Mouse (Mus musculus): ENCODE data around the gene Gm44965. TPM values are rescaled to one million over a fixed set of nuclear protein-coding genes. Genes with fewer than 3 reads are reported as not detected.

Gene Gm44965
- polyA plus RNA-seq, 1 experiment from 2014 or later: not detected

Other genes starting within 250 kb of the Gm44965 start
- gene Krba1, start 198.4 kb upstream of the Gm44965 start, polyA plus RNA-seq (2015; fragmentation: Nextera tagmentation; extraction: Ambion mirVana): 1.8 and 2.0 TPM in 2 replicates
- gene Zfp467, start 148.1 kb upstream of the Gm44965 start, polyA plus RNA-seq (2015; fragmentation: Nextera tagmentation; extraction: Ambion mirVana): 1.8 and 1.9 TPM in 2 replicates
- 0.08 TPM in 1 of 2 replicates, not detected in the other for gene Sspo, start 145.7 kb upstream of the Gm44965 start, polyA plus RNA-seq (2015; fragmentation: Nextera tagmentation; extraction: Ambion mirVana)
- 1.5 and 1.6 TPM in 2 replicates for gene Atp6v0e2, start 56.3 kb upstream of the Gm44965 start, polyA plus RNA-seq (2015; fragmentation: Nextera tagmentation; extraction: Ambion mirVana)
- 0.81 and 1.5 TPM in 2 replicates for gene Lrrc61, start 39.1 kb upstream of the Gm44965 start, polyA plus RNA-seq (2015; fragmentation: Nextera tagmentation; extraction: Ambion mirVana)
- gene Rarres2, start 21.2 kb upstream of the Gm44965 start, polyA plus RNA-seq (2015; fragmentation: Nextera tagmentation; extraction: Ambion mirVana): 8.4 and 10.0 TPM in 2 replicates
- gene Gm45021, start 4.3 kb upstream of the Gm44965 start, polyA plus RNA-seq (2015; fragmentation: Nextera tagmentation; extraction: Ambion mirVana): not detected in 2 replicates
- 8.1 and 10.4 TPM in 2 replicates for gene Repin1, start 58 bp upstream of the Gm44965 start, polyA plus RNA-seq (2015; fragmentation: Nextera tagmentation; extraction: Ambion mirVana)
- gene Zfp775, start 8.1 kb downstream of the Gm44965 start, polyA plus RNA-seq (2015; fragmentation: Nextera tagmentation; extraction: Ambion mirVana): 1.9 and 2.0 TPM in 2 replicates
- 0.20 and 0.28 TPM in 2 replicates for gene AI854703, start 32.8 kb downstream of the Gm44965 start, polyA plus RNA-seq (2015; fragmentation: Nextera tagmentation; extraction: Ambion mirVana)
- 0.73 and 0.93 TPM in 2 replicates for gene Gimap8, start 53.3 kb downstream of the Gm44965 start, polyA plus RNA-seq (2015; fragmentation: Nextera tagmentation; extraction: Ambion mirVana)
- gene Gimap9, start 82.2 kb downstream of the Gm44965 start, polyA plus RNA-seq (2015; fragmentation: Nextera tagmentation; extraction: Ambion mirVana): 10.9 and 12.1 TPM in 2 replicates
- gene Gimap4, start 90.6 kb downstream of the Gm44965 start, polyA plus RNA-seq (2015; fragmentation: Nextera tagmentation; extraction: Ambion mirVana): 11.6 and 12.3 TPM in 2 replicates
- gene Gimap6, start 114.3 kb downstream of the Gm44965 start, polyA plus RNA-seq (2015; fragmentation: Nextera tagmentation; extraction: Ambion mirVana): 8.4 and 9.4 TPM in 2 replicates
- 1.6 TPM in 2 replicates for gene Gm28053, start 124.7 kb downstream of the Gm44965 start, polyA plus RNA-seq (2015; fragmentation: Nextera tagmentation; extraction: Ambion mirVana)
- 0.10 and 0.14 TPM in 2 replicates for gene Gimap7, start 124.7 kb downstream of the Gm44965 start, polyA plus RNA-seq (2015; fragmentation: Nextera tagmentation; extraction: Ambion mirVana)
- gene Gimap1, start 145.1 kb downstream of the Gm44965 start, polyA plus RNA-seq (2015; fragmentation: Nextera tagmentation; extraction: Ambion mirVana): 6.4 and 6.5 TPM in 2 replicates
- 2.8 and 3.3 TPM in 2 replicates for gene Gimap5, start 152.3 kb downstream of the Gm44965 start, polyA plus RNA-seq (2015; fragmentation: Nextera tagmentation; extraction: Ambion mirVana)
- gene Gimap3, start 176.9 kb downstream of the Gm44965 start, polyA plus RNA-seq (2015; fragmentation: Nextera tagmentation; extraction: Ambion mirVana): 0.05 TPM in 1 of 2 replicates, not detected in the other
- gene Tmem176a, start 247.0 kb downstream of the Gm44965 start, polyA plus RNA-seq (2015; fragmentation: Nextera tagmentation; extraction: Ambion mirVana): 72.2 and 77.0 TPM in 2 replicates
- 110 and 119 TPM in 2 replicates for gene Tmem176b, start 247.6 kb downstream of the Gm44965 start, polyA plus RNA-seq (2015; fragmentation: Nextera tagmentation; extraction: Ambion mirVana)

All from liver, embryonic 13.5 days (tissue).